Mouse (Mus musculus): ENCODE results near the gene Rap1gap.

The Rap1gap gene

GRCm38 (mm10) chr4:137663491-137663890, 1.0 kb upstream of the Rap1gap start:
- no peak for DNase-seq (ENCODE audit: low spot score)

- DNase-seq (ENCODE audit: low spot score) = no peak
Measured at GRCm38 (mm10) chr4:137664980-137665675, 602 bp downstream of the Rap1gap start.

- no peak for DNase-seq (ENCODE audit: low spot score)
Measured at GRCm38 (mm10) chr4:137665791-137666190, 1.3 kb downstream of the Rap1gap start.

DNA sequence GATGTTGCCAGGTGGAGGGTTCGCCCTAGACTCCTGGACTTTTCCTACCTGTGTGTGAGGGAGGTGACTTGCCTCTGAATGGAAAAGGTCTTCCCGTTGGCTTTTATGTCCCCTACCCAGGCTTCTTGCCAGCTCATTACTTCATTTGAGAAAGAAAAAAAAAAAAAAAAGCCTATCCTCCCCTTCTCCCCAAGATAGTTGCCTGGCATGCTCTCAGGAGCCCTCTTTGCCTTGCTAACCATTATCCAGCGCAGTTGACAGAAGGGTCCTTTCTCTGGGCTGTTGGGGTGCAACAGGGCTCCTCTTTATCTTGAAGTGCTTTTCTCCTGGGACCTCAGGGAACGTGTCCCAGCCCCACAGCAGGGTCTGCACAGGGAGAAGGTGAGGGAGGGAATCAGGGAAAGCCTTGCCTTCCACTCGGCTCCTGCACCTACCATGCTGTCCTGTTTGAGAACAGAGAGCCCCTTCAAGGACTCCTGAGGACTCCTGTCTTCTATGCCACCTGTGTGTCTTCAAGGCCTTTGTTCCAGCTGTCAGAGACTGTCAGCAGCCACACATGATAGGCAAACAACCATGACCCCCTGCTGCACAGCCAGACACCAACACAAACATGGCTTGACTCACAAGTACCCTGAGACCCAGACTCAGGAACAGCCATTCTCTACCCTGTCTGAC, 1.9 kb downstream of the Rap1gap start:
- no peak for DNase-seq (ENCODE audit: low spot score)

- no peak for DNase-seq (ENCODE audit: low spot score)
Measured at GRCm38 (mm10) chr4:137666958-137667345, 2.4 kb downstream of the Rap1gap start.

DNA sequence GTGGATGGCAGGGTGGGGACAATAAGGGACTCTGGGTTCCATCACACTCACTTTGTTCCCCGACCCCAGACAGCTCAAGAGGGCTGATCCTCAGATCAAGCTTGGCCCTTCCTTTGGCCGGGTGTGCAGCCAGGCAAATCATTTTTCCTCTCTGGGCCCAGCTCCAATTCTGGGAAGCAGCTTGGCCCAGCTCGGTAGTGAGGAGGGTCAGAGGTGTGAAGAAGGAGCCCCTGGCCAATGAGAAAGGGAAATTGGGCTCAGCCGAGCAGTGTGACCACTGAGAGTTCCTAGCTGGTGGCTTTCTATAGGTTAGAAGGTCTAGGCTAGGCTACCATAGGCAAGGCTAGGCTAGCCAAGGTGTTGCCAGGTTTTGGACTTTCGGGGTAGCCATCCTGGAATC, 3.2 kb downstream of the Rap1gap start:
- no peak for DNase-seq (ENCODE audit: low spot score)

GRCm38 (mm10) chr4:137671711-137672500, 7.4 kb downstream of the Rap1gap start:
- no peak for DNase-seq (ENCODE audit: low spot score)

DNA sequence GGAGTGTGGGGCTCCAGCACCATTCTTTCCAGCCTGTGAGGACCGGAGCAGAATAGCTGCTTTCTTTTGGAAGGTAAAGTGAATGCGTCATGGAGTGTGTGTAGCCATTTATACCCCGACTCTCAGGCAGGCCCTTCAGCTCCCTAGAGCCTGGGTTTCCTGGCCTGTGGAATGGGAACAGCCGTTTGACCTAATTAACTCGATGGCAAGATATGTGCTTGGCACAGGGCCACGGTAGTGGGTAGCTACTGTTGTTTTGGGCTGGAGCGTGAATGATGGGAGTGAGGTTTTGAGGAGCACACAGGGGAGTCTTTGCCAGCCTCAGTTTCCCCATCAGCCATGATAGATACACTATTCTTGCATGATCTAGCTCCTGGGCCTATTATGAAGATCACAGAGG, 11.0 kb downstream of the Rap1gap start:
- no peak for DNase-seq (ENCODE audit: low spot score)

DNA sequence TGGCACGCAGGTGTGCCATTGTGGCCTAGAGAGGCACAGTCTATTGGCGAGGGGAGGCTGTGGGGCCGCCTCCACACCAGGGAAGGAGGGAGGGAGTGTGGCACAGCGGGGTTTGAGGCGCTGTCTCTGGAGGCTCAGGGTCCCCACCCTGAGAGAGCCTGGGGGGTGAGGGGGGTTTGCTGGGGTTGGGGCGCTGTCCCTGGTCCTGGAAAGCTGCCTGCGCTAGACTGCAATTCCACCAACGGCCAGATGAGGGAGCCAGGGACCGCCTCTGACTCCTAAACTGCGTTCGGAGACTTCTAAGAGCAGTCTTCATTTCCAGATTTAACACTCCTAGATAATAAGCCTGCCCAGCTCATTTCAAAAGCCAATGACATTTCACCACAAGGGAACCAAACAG, 11.5 kb downstream of the Rap1gap start:
- DNase-seq (ENCODE audit: low spot score) = no peak

DNA sequence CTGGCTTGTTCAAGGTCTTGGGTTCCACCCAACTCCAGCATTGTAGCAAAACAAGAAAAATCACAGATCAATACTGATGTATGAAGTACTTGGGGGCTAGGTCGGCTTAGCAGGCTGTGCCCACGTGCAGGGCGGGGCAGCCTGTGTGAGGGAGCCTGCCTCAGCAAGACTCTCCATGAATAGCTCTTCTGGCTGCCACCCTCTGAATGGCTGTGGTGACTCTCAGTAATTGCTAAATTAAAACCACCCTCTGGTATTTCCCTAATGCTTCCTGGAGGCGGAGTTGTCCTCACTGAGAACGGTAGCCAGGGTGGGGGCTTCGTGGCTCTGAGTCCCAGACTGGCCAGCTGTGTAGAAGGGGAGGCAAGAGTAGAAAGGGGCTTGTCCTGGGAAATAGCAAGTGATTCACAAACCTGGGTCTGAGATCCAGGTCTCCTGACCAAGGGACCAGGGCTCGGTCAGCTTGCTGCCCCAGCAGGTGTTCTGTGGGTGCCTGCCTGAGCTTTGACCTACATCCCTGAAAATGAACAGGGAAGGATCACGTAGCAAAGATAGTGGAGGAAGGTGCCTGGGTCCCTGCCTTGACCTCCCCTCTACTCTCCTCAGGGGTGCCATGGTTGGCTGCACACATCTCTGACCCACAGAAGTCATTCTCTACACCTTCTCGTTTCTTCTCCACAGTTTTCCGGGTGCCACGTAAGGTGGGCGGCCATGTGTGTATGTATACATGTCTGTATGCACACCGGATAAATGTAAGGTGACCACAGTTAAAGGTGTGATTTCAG, 12.4 kb downstream of the Rap1gap start:
- DNase-seq (ENCODE audit: low spot score) = no peak

GRCm38 (mm10) chr4:137677906-137678305, 13.4 kb downstream of the Rap1gap start:
- no peak for DNase-seq (ENCODE audit: low spot score)

DNA sequence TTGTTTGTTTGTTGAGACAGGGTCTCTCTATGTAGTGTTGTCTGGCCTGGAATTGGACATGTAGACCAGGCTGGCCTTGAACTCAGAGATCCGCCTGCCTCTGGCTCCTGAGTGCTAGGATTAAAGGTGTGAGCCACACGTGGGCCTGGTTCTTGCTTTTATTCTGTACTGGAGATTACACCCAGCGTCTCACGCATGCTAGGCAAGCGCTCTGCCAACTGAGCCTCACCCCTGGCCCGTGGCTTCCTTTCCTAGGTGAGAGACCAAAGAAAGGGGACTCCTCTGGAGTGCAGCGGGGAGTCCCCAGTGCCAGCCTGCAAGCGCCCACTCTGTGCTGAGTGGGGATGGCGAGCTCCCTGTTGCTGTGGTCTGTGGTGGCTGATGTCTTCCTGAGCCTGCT, 14.0 kb downstream of the Rap1gap start:
- no peak for DNase-seq (ENCODE audit: low spot score)

GRCm38 (mm10) chr4:137679979-137680550, 15.5 kb downstream of the Rap1gap start:
- no peak for DNase-seq (ENCODE audit: low spot score)

DNA sequence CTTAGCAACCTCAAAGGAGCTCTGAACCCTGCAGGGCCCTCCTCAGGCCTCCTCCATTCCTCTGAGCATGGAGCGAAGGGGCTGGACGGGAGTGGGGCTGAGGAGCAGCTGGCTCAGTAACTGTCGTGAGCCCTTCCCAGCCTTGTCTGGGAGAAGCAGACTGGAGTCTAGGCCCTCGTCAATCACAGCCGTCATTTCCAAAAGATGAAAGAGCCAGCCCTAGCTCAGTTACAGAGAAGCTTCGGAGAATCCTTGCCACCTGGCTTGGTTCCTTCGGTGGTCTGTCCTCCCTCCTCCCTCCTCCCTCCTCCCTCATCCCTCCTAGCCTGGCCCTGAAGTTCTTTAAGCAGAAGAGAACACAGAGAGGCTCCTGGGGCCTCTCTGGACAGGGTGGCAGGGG, 16.2 kb downstream of the Rap1gap start:
- DNase-seq (ENCODE audit: low spot score) = no peak

DNA sequence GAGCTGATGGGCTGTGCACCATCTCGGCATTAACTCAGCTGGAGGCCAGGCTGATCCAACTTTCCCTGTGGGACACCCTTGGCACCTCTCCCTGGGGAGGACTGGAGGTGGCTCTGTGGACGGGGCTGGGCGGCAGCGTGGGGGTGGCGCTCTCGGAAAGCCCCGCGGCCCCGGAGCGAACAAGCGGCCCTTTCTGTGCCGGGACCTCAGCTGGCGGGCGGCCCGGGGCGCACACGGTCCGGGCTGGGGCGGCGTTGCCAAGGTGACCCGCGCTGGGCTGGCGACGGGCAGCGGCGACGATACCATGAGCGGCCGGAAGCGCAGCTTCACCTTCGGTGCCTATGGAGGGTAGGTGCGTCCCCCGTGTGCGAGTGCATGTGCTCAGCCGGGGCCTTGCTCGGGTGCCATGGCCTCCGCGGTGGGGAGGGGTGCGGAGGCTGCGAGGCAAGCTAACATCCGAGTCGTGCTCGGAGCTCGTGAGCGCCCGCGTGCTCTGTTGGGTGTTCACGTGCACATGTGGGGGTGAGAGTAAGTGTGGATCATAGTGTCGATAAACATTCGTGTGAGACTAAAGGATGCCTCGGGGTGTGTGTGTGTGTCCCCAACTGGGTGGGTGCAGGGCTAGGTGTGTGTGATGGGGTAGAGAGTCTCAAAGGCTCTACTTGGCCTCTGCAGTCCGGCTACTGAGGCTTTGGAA, 17.0 kb downstream of the Rap1gap start:
- no peak for DNase-seq (ENCODE audit: low spot score)

DNA sequence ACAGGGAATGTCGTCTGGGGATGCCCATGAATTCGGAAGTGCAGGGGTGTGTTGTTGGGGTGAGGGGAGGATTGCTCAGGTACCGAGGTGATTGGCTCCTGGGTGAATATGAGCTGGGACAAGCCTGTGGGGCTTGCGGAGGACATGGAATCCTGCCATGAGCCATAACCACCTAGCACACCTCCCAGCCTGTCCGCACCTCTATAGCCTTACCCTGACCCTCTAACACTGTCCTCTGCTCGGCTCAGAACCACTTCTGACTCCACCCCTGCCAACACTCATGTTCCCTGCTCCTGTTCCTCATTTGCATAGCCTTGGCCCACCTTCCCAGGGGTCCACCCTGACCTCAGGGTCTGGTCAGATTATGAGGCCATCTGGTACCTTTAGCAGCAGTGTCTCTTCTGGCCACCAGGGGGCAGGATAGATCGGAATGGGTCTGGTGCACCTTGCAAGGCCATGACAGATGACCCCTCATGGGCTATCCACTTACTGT, 18.5 kb downstream of the Rap1gap start:
- no peak for DNase-seq (ENCODE audit: low spot score)

- DNase-seq (ENCODE audit: low spot score) = no peak
Measured at GRCm38 (mm10) chr4:137684830-137685343, 20.4 kb downstream of the Rap1gap start.

DNA sequence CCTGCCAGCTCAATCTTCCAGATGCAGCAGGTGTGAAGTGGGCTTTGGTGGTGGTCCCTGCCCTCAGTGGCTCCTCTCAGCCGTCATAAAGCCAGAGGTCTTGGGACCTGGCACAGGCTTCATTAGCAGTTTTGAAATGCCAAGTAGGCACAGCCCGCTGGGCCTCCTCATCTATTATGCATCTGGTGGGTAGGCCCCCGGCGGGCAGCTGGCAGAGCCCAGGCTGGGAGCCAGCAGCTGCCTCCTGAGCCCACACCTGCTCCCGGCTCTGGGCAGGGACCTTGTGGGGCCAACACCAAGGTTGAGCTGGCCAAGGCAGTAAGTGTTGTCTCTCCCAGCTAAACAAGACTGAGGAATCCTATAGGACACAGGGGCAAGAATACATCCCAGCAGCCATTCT, 21.8 kb downstream of the Rap1gap start:
- no peak for DNase-seq (ENCODE audit: low spot score)

DNA sequence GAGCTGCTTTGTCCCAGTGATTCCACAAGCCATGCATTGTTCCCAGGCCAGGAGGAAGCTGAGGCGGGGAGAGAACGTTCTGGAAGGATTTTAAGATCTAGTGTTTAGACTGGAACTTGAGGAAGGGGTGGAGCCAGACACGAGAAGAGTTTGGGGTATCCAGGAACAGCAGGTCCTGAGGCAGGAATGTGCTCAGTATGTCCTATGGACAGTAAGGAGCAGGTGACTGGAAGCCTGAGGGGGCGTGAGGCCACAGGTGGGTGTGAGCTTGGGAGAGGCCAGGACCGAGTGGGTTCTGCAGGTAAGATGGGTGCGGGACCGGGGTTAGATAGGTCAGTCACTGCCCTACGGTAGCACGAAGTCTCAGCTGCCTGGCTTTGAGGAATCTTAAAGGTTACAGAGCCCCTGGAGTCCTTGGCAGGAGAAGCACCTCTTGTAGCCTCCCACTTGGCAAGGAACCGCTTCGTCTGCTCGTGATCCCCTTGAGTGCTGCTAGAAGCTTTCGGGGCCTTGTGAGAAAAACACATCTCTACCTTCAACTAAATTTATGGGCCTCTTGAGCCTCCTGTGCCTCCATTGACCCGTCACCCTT, 22.8 kb downstream of the Rap1gap start:
- DNase-seq (ENCODE audit: low spot score) = no peak

DNA sequence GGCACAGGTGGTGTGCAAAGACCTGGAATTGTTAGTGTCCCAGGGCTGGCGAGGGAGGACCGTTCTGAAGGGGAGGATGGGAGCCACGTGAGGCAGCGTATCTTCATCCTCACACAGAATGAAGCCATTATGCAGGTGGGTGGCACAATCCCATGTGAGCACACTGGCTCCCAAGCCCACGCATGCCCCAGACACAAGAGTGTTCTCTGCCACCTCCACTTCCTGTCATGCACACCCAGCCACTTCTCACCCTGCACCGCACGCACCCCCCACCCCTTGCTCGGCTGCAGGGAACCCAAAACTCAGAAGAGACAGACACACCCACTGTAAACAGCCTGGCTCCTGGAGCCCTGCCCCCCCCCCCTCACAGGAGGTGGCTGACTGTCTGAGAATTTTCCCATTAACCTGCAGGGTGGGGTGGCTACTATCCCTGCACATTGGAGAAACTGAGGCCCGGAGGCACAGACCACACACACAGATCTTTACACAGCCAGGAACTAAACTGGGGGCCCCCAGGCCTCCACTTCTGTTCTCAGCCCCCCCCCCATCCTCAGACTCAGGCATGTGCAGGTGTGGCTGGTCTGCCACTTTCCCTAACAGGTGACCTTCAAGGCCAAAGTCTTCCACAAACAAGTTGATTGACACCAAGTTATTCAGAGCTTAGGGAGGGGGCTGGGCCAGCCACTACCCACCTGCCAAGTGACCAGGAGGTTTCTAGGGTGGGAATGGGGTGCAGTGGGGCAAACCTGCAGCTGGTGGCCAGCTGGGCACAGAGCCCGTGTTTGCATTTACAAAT, 27.8 kb downstream of the Rap1gap start:
- no peak for DNase-seq (ENCODE audit: low spot score)

Measured in urinary bladder, postnatal 10 days (tissue).